Mouse (Mus musculus) ES-E14 (cell line): ENCODE data around the gene Ntrk3.

Source experiments
- CHD2 ChIP-seq: IDR thresholded peaks from 2 replicates; pipeline ENCODE4 v1.6.1; 2014; ENCODE audit warnings: mild to moderate bottlenecking, low read depth, low read length, inconsistent platforms
- HCFC1 ChIP-seq: IDR thresholded peaks from 2 replicates; pipeline ENCODE4 v1.6.1; 2012; ENCODE audit warnings: low read length, inconsistent platforms, borderline replicate concordance; ENCODE audit not compliant: insufficient read depth
- MAFK ChIP-seq: IDR thresholded peaks from 2 replicates; pipeline ENCODE4 v1.6.1; 2014; ENCODE audit warnings: mild to moderate bottlenecking, low read depth, low read length, inconsistent platforms; ENCODE audit not compliant: insufficient read depth
- ZC3H11A ChIP-seq: IDR thresholded peaks from 2 replicates; pipeline ENCODE4 v1.6.1; 2012; ENCODE audit warnings: low read depth, mild to moderate bottlenecking, inconsistent platforms, low read length, borderline replicate concordance
- ZNF384 ChIP-seq: IDR thresholded peaks from 2 replicates; pipeline ENCODE4 v1.6.1; 2012; ENCODE audit warnings: low read depth, low read length, inconsistent platforms

- TF ChIP-seq ZNF384: no peak
- TF ChIP-seq ZC3H11A: no peak
- no peak for TF ChIP-seq MAFK
- no peak for TF ChIP-seq HCFC1
- no peak for TF ChIP-seq CHD2
Measured at GRCm38 (mm10) chr7:78693148-78693547, 44.7 kb downstream of the Ntrk3 start.
